Mouse (Mus musculus): ENCODE results near the gene Cacul1. TPM values are rescaled to one million over a fixed set of nuclear protein-coding genes. Genes with fewer than 3 reads are reported as not detected.

The Cacul1 gene
- polyA plus RNA-seq, 1 experiment from 2014 or later = 13.5 TPM

DNA sequence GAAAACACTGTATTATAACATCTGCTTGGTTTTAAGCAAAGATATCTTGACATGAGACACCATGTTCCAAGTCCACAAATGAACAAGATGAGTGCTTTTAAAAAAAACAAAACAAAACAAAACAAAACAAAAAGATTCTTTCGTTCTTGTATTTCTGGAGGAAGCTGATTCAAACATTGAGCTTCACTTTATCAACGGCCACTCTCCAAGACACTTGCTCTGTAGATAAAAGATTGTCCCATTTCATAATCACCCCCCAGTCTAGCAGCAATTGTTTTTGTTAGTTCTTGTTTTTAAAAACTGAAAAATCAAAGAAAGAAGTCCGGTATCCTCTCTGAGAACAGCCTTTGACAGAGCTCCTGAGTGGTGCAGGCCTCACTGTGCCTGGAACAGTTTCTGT, 52.2 kb downstream of the Cacul1 start:
- 83% methylated on average over 3 of the region's 3 CpGs for WGBS
- Histone ChIP-seq H3K9me3 (no peaks in the 10 kb centered on the region), H3K4me1 (no peaks in the 10 kb centered on the region), H3K9ac (no peak overlapping the region), H3K36me3 (peaks cover 50% of the 10 kb centered on the region), H3K27ac (replicated peaks) (no peak overlapping the region), H3K4me3 (no peak overlapping the region), H3K4me2 (no peak overlapping the region), H3K27me3 (replicated peaks) (no peaks in the 10 kb centered on the region)
- ATAC-seq (ENCODE audit: extremely low read depth, insufficient number of reproducible peaks, low FRiP score, low TSS enrichment) = no peak

DNA sequence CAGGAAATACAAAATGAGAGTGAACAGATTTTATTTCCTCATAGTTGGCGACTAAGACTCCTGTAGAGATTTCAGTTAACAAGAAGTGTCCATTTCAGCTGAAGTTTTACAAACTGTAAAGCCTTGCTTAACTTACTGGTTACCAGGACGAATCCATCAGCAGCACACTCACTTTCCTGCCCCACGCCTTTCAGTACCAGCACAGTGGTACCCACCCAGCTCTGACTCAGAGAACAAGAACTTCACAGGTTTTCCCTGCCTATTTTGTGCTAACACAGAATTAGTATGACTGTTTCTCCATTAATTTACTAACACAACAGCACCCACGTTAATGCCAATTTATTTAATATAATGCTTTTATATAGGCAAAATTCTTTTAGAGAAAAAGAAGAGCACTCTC, 53.9 kb downstream of the Cacul1 start:
- Histone ChIP-seq H3K36me3 (peaks cover 43% of the 10 kb centered on the region), H3K9me3 (no peaks in the 10 kb centered on the region), H3K27me3 (replicated peaks) (no peaks in the 10 kb centered on the region), H3K4me2 (no peak overlapping the region), H3K27ac (replicated peaks) (no peak overlapping the region), H3K9ac (no peak overlapping the region), H3K4me1 (no peaks in the 10 kb centered on the region), H3K4me3 (no peak overlapping the region)
- ATAC-seq (ENCODE audit: extremely low read depth, insufficient number of reproducible peaks, low FRiP score, low TSS enrichment) = no peak
- 74% methylated on average over 4 of the region's 4 CpGs for WGBS

DNA sequence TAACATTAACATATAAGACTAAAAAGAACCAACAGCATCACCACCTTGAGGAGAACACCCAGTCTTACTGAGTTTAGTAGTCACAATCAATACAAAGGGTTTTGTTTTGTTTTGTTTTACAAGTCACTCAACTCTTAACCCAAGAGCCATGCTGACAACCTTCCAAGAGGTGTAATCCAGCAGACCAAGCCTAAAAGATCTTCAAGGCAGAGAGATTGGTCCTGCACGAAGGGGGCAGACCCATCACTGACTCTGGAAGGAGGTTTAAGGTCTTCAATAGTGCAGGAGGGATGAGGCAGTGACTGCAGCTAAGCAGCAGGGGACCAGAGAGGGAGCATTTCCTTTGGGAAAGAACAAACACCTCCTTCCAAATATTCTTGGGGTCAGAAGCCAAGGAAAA, 55.7 kb downstream of the Cacul1 start:
- no peak for ATAC-seq (ENCODE audit: extremely low read depth, insufficient number of reproducible peaks, low FRiP score, low TSS enrichment)

DNA sequence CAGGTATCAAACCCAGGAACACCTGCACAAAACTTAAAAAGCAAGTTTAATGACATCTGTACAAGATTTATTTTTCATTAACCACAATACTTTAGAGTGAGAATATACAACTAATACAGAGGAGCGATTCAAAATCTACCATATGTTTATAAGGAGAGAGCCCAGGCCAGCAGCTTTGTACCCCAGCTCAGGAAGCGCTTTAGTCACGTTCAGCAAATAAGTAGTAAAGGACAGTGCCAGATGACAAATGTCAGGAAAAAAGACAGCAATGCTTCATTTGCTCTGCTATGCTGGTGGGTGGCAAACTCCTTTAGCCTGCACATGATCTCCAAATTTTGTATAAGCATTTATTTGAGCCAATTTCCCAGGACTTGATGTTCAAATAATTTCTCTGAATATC, 56.1 kb downstream of the Cacul1 start:
- peaks cover 37% of the 10 kb centered on the region for H3K36me3 ChIP-seq
- no peak for ATAC-seq (ENCODE audit: extremely low read depth, insufficient number of reproducible peaks, low FRiP score, low TSS enrichment)
- WGBS = 88% methylated on average over 3 of the region's 3 CpGs
- H3K4me2 ChIP-seq = no peak overlapping the region
- H3K27me3 ChIP-seq (replicated peaks) = no peaks in the 10 kb centered on the region
- H3K9me3 ChIP-seq = no peaks in the 10 kb centered on the region
- H3K27ac ChIP-seq (replicated peaks) = no peak overlapping the region
- H3K4me1 ChIP-seq = no peaks in the 10 kb centered on the region
- no peak overlapping the region for H3K9ac ChIP-seq
- no peak overlapping the region for H3K4me3 ChIP-seq

More for the DNA sequence above, 55.7 kb downstream of the Cacul1 start:
- H3K4me3 ChIP-seq = no peak overlapping the region
- peaks cover 37% of the 10 kb centered on the region for H3K36me3 ChIP-seq
- no peak overlapping the region for H3K27ac ChIP-seq (replicated peaks)
- H3K9me3 ChIP-seq = no peaks in the 10 kb centered on the region
- no peak overlapping the region for H3K9ac ChIP-seq
- WGBS = 74% methylated on average over 1 of the region's 1 CpGs
- H3K4me1 ChIP-seq = no peaks in the 10 kb centered on the region
- H3K4me2 ChIP-seq = no peak overlapping the region
- no peaks in the 10 kb centered on the region for H3K27me3 ChIP-seq (replicated peaks)

- H3K4me2 ChIP-seq = no peak overlapping the region
- H3K4me1 ChIP-seq = no peaks in the 10 kb centered on the region
- no peaks in the 10 kb centered on the region for H3K9me3 ChIP-seq
- no peak overlapping the region for H3K9ac ChIP-seq
- no peaks in the 10 kb centered on the region for H3K27me3 ChIP-seq (replicated peaks)
- H3K36me3 ChIP-seq = peaks cover 9% of the 10 kb centered on the region
- H3K4me3 ChIP-seq = no peak overlapping the region
- WGBS = 94% methylated on average over 3 of the region's 3 CpGs
- ATAC-seq (ENCODE audit: extremely low read depth, insufficient number of reproducible peaks, low FRiP score, low TSS enrichment) = no peak
- no peak overlapping the region for H3K27ac ChIP-seq (replicated peaks)
Observed at GRCm38 (mm10) chr19:60520131-60520530, 60.7 kb downstream of the Cacul1 start.

DNA sequence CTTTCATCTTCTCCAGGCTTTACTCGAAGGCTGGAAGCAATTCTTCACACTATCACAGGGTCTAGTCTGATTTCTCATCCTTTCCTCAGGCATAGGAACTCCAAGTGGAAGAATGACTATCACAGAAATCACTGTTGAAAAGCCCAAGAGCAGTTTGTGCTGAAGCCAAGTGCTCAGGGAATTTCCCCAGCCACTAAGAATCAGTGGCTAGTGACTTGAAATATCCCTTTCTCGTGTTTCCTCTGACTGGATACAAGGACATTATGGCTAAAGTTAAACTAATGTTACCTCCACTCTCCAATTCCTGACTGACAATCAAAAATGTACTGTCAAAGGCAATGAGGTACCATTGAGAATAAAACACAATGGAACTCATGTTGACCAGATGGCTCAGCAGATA, 65.8 kb downstream of the Cacul1 start:
- H3K9ac ChIP-seq = no peak overlapping the region
- H3K9me3 ChIP-seq = no peaks in the 10 kb centered on the region
- no peaks in the 10 kb centered on the region for H3K27me3 ChIP-seq (replicated peaks)
- 46% methylated on average over 2 of the region's 2 CpGs for WGBS
- no peak overlapping the region for H3K4me2 ChIP-seq
- H3K4me3 ChIP-seq = no peak overlapping the region
- H3K4me1 ChIP-seq = no peaks in the 10 kb centered on the region
- no peaks in the 10 kb centered on the region for H3K36me3 ChIP-seq
- H3K27ac ChIP-seq (replicated peaks) = no peak overlapping the region
- ATAC-seq (ENCODE audit: extremely low read depth, insufficient number of reproducible peaks, low FRiP score, low TSS enrichment) = no peak

DNA sequence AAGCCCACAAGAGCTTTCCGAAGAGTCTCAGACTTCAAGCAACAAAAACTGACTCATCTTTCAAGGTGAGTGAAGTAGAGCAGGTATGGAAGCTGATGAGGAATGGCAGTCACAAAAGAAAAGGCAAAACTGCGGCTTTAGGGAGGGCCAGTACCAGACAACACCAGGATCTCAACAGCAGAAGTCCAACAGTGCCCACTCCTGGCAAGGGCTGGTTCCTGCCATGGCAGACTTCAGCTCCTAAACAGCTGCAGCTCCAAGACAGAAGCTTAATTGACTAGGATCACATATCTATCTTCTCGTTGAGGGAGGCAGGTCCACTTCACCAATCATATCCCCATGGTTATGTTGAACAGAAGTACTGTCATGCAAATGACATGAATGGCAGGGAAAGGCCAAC, 67.4 kb downstream of the Cacul1 start:
- Histone ChIP-seq H3K9me3 (no peaks in the 10 kb centered on the region), H3K4me3 (no peak overlapping the region), H3K4me2 (no peak overlapping the region), H3K27ac (replicated peaks) (no peak overlapping the region), H3K27me3 (replicated peaks) (no peaks in the 10 kb centered on the region), H3K9ac (no peak overlapping the region), H3K36me3 (no peaks in the 10 kb centered on the region), H3K4me1 (no peaks in the 10 kb centered on the region)
- no peak for ATAC-seq (ENCODE audit: extremely low read depth, insufficient number of reproducible peaks, low FRiP score, low TSS enrichment)
- 55% methylated on average over 3 of the region's 3 CpGs for WGBS

DNA sequence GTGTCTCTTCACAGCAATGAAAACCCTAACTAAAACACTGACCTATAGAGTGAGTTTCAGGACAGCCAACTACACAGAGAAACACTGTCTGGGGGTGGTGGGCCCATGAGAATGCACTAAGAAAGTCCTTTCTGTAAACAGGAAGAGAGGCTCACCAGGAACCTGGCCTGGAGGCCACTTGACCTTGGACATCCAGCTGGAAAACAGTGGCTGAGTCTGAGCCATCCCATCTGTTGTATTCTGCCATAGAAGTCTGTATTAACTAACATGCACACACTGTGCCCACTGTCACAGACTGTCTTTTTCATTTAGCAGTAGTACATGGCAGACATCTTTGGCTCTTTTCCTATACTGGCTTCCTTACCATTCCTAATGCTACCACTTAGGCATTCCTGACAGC, 80.6 kb downstream of the Cacul1 start:
- Histone ChIP-seq H3K9ac (no peak overlapping the region), H3K36me3 (no peaks in the 10 kb centered on the region), H3K9me3 (no peaks in the 10 kb centered on the region), H3K4me2 (no peak overlapping the region), H3K4me1 (no peaks in the 10 kb centered on the region), H3K4me3 (no peak overlapping the region), H3K27me3 (replicated peaks) (no peaks in the 10 kb centered on the region), H3K27ac (replicated peaks) (no peak overlapping the region)
- no peak for ATAC-seq (ENCODE audit: extremely low read depth, insufficient number of reproducible peaks, low FRiP score, low TSS enrichment)

DNA sequence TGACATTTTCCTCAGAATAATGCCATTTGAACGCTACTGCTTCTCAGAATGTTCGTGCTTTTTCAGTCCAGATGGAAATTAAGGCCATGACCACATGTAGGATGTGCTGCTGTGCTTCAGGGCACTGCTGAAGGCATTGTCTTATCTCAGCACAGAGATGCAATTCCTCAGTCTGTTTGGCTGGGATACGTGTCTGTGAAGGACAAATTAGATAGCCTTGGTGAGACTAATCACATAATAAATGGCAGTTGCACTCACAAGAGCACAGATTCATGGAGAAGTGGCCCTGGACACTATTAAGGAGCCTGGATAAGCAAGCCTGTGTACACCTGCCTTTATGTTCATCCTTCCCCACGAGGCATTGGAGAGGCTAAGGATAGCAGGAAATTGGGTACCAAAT, 83.7 kb downstream of the Cacul1 start:
- Histone ChIP-seq H3K9ac (no peak overlapping the region), H3K9me3 (no peaks in the 10 kb centered on the region), H3K27ac (replicated peaks) (no peak overlapping the region), H3K4me1 (no peaks in the 10 kb centered on the region), H3K27me3 (replicated peaks) (no peaks in the 10 kb centered on the region), H3K4me2 (no peak overlapping the region), H3K36me3 (no peaks in the 10 kb centered on the region), H3K4me3 (no peak overlapping the region)
- ATAC-seq (ENCODE audit: extremely low read depth, insufficient number of reproducible peaks, low FRiP score, low TSS enrichment) = no peak
- WGBS = 61% methylated on average over 4 of the region's 4 CpGs

DNA sequence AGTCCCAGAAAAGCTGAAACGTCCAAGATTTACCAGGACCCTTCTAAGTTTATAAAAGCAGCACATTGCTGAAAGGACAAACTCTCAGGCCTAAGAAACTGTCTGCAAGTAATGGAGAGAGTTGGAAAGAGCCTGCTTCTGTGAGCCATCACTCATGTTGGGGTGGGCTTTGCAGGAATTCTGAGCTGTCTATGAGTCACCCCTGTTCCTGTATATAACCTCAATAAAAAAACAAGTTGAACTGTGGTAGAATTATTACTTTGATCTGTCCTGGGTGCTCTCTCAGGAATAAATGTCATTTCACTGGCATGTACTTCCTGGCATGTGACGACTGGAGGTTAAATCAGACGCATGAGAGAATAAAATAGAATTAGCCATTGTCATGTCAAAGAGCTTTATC, 85.1 kb downstream of the Cacul1 start:
- 50% methylated on average over 3 of the region's 3 CpGs for WGBS

GRCm38 (mm10) chr19:60489566-60489965, 91.3 kb downstream of the Cacul1 start:
- no peak for ATAC-seq (ENCODE audit: extremely low read depth, insufficient number of reproducible peaks, low FRiP score, low TSS enrichment)
- H3K9me3 ChIP-seq = no peaks in the 10 kb centered on the region
- H3K9ac ChIP-seq = no peak overlapping the region
- H3K27ac ChIP-seq (replicated peaks) = no peak overlapping the region
- WGBS = 74% methylated on average over 1 of the region's 1 CpGs
- H3K4me3 ChIP-seq = no peak overlapping the region
- H3K27me3 ChIP-seq (replicated peaks) = no peaks in the 10 kb centered on the region; the same call in 1 of the 2 replicates
- H3K4me1 ChIP-seq = no peaks in the 10 kb centered on the region
- no peak overlapping the region for H3K4me2 ChIP-seq
- H3K36me3 ChIP-seq = no peaks in the 10 kb centered on the region

More for the DNA sequence above, 85.1 kb downstream of the Cacul1 start:
- Histone ChIP-seq H3K36me3 (no peaks in the 10 kb centered on the region), H3K9ac (no peak overlapping the region), H3K4me3 (no peak overlapping the region), H3K27me3 (replicated peaks) (no peaks in the 10 kb centered on the region), H3K9me3 (no peaks in the 10 kb centered on the region), H3K4me1 (no peaks in the 10 kb centered on the region), H3K4me2 (no peak overlapping the region), H3K27ac (replicated peaks) (no peak overlapping the region)
- no peak for ATAC-seq (ENCODE audit: extremely low read depth, insufficient number of reproducible peaks, low FRiP score, low TSS enrichment)

- no peak overlapping the region for H3K9ac ChIP-seq
- H3K27me3 ChIP-seq (replicated peaks) = no peaks in the 10 kb centered on the region; the same call in 1 of the 2 replicates
- no peak overlapping the region for H3K4me3 ChIP-seq
- H3K27ac ChIP-seq (replicated peaks) = no peak overlapping the region
- H3K4me2 ChIP-seq = no peak overlapping the region
- ATAC-seq (ENCODE audit: extremely low read depth, insufficient number of reproducible peaks, low FRiP score, low TSS enrichment) = no peak
- no peaks in the 10 kb centered on the region for H3K9me3 ChIP-seq
- H3K4me1 ChIP-seq = no peaks in the 10 kb centered on the region
- no peaks in the 10 kb centered on the region for H3K36me3 ChIP-seq
Observed at GRCm38 (mm10) chr19:60485261-60485660, 95.6 kb downstream of the Cacul1 start.

DNA sequence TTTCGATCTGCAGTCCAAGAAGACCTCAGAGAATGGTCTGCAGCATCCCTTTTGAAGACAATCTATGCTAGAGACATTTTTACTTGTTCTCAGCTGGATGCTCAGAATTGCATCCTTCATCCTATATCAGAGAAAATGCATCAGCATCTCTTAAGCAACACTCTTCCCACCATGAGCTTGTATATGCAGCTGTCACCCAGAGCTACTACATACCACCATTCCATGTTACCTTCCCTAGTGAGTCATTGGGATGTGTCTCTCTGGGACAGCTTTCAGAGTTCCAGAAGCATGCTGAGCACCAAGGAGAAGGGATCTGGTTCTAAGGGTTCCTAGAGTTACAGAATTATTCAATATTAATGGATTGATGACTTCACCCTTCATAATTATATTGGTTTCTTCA, 102.0 kb downstream of the Cacul1 start:
- Histone ChIP-seq H3K9me3 (no peaks in the 10 kb centered on the region), H3K27ac (replicated peaks) (no peak overlapping the region), H3K9ac (no peak overlapping the region), H3K36me3 (no peaks in the 10 kb centered on the region), H3K27me3 (replicated peaks) (no peaks in the 10 kb centered on the region), H3K4me1 (no peaks in the 10 kb centered on the region), H3K4me2 (no peak overlapping the region), H3K4me3 (no peak overlapping the region)
- ATAC-seq (ENCODE audit: extremely low read depth, insufficient number of reproducible peaks, low FRiP score, low TSS enrichment) = no peak
- 25% methylated on average over 1 of the region's 1 CpGs for WGBS
